Mouse (Mus musculus) kidney, adult 9 months (tissue): ENCODE results near the gene Dedd.
A peak's percentile ranks its signal among the peaks of the same experiment; 100 is the strongest.
"Not testable (repeated sequence)": the region's sequence is repeated elsewhere in the genome, so short reads cannot be mapped to it uniquely, and the experiment has no call there.

Source experiments
- DNase-seq: peaks from one replicate; pipeline ENCODE4 v3.0.0; 2022

The Dedd gene

GRCm38 (mm10) chr1:171319748-171320147 is 9.2 kb upstream of the Dedd start:
- peak; percentile 70 for DNase-seq

GRCm38 (mm10) chr1:171320151-171320550 is 8.8 kb upstream of the Dedd start:
- DNase-seq = no peak

- DNase-seq = peak; percentile 35
These were observed 7.5 kb upstream of the Dedd start for GRCm38 (mm10) chr1:171321415-171321814.

GRCm38 (mm10) chr1:171322012-171322411 is 6.9 kb upstream of the Dedd start:
- peak; percentile 56 for DNase-seq

- DNase-seq = no peak
These were observed 3.4 kb upstream of the Dedd start for GRCm38 (mm10) chr1:171325571-171325970.

- not testable (repeated sequence) for DNase-seq
These were observed 2.4 kb upstream of the Dedd start for GRCm38 (mm10) chr1:171326588-171326987.

- no peak for DNase-seq
These were observed 701 bp upstream of the Dedd start for GRCm38 (mm10) chr1:171328244-171328643.

GRCm38 (mm10) chr1:171329433-171330215 is 679 bp downstream of the Dedd start:
- peak; percentile 36 for DNase-seq

GRCm38 (mm10) chr1:171330216-171330560 is 1.2 kb downstream of the Dedd start:
- DNase-seq = peak; percentile 41

GRCm38 (mm10) chr1:171342262-171343207 is 13.6 kb downstream of the Dedd start:
- peak; percentile 82 for DNase-seq

GRCm38 (mm10) chr1:171343922-171344677 is 15.2 kb downstream of the Dedd start:
- peak; percentile 86 for DNase-seq

- peak; percentile 70 for DNase-seq
These were observed 15.8 kb downstream of the Dedd start for GRCm38 (mm10) chr1:171344715-171345114.

- peak; percentile 93 for DNase-seq
These were observed 16.5 kb downstream of the Dedd start, which contains the start of the genes Nit1 and Pfdn2 for GRCm38 (mm10) chr1:171345225-171346094. Nit1 (minus strand) TSS chr1:171345646. Pfdn2 (plus strand) TSS chr1:171345670.

GRCm38 (mm10) chr1:171346095-171346450 is 17.1 kb downstream of the Dedd start:
- DNase-seq = peak; percentile 19

GRCm38 (mm10) chr1:171348665-171349064 is 19.7 kb downstream of the Dedd start:
- no peak for DNase-seq

- DNase-seq = no peak
These were observed 20.3 kb downstream of the Dedd start for GRCm38 (mm10) chr1:171349210-171349609.

- DNase-seq = no peak
These were observed 26.9 kb downstream of the Dedd start for GRCm38 (mm10) chr1:171355812-171356340.

GRCm38 (mm10) chr1:171356814-171357213 is 27.9 kb downstream of the Dedd start:
- no peak for DNase-seq

- DNase-seq = no peak
These were observed 29.5 kb downstream of the Dedd start for GRCm38 (mm10) chr1:171358421-171358820.

- no peak for DNase-seq
These were observed 31.3 kb downstream of the Dedd start for GRCm38 (mm10) chr1:171360253-171360652.

GRCm38 (mm10) chr1:171360656-171361055 is 31.7 kb downstream of the Dedd start, which contains the start of gene Klhdc9:
Klhdc9 (minus strand) TSS chr1:171360798.
- peak; percentile 95 for DNase-seq
